Mouse (Mus musculus): ENCODE measurements at regions not wholly inside any gene's neighbourhood (a gene's known extent, or its start where the extent isn't known, plus 50 kb on each side); places are given as distances from the start of the nearest gene placed in this dataset.

GRCm38 (mm10) chr1:137334137-137334536 lies 373.9 kb upstream of the Nr5a2 start:
- H3K9me3 ChIP-seq, result no peaks in the 10 kb centered on the region
- no peak for TF ChIP-seq GATA1 (IDR thresholded peaks at IDR 0.05; ENCODE audit: borderline replicate concordance, low read length)
- TF ChIP-seq FLI1 (IDR thresholded peaks at IDR 0.05; ENCODE audit: low read length), result no peak
- no peaks in the 10 kb centered on the region for H3K36me3 ChIP-seq (replicated peaks; ENCODE audit: low read length)
- no peak overlapping the region for H3K4me3 ChIP-seq (replicated peaks)
- no peaks in the 10 kb centered on the region for H3K27me3 ChIP-seq (replicated peaks)
- no peaks in the 10 kb centered on the region for H3K4me1 ChIP-seq

GRCm38 (mm10) chr1:137332108-137332769 lies 372.0 kb upstream of the Nr5a2 start:
- no peak for TF ChIP-seq GATA1 (IDR thresholded peaks at IDR 0.05; ENCODE audit: borderline replicate concordance, low read length)
- no peak for TF ChIP-seq FLI1 (IDR thresholded peaks at IDR 0.05; ENCODE audit: low read length)
- H3K9me3 ChIP-seq, result no peaks in the 10 kb centered on the region
- no peak overlapping the region for H3K4me3 ChIP-seq (replicated peaks)
- no peaks in the 10 kb centered on the region for H3K4me1 ChIP-seq
- H3K27me3 ChIP-seq (replicated peaks), result no peaks in the 10 kb centered on the region
- no peaks in the 10 kb centered on the region for H3K36me3 ChIP-seq (replicated peaks; ENCODE audit: low read length)

- H3K36me3 ChIP-seq (replicated peaks; ENCODE audit: low read length), result no peaks in the 10 kb centered on the region
- no peaks in the 10 kb centered on the region for H3K27me3 ChIP-seq (replicated peaks)
- H3K9me3 ChIP-seq, result no peaks in the 10 kb centered on the region
- TF ChIP-seq GATA1 (IDR thresholded peaks at IDR 0.05; ENCODE audit: borderline replicate concordance, low read length) (no peak), FLI1 (IDR thresholded peaks at IDR 0.05; ENCODE audit: low read length) (no peak)
- H3K4me3 ChIP-seq (replicated peaks), result no peak overlapping the region
- H3K4me1 ChIP-seq, result no peaks in the 10 kb centered on the region
Observed at GRCm38 (mm10) chr1:137331746-137332107, 371.5 kb upstream of the Nr5a2 start.

- H3K4me3 ChIP-seq (replicated peaks), result no peak overlapping the region
- H3K9me3 ChIP-seq, result no peaks in the 10 kb centered on the region
- H3K36me3 ChIP-seq (replicated peaks; ENCODE audit: low read length), result no peaks in the 10 kb centered on the region
- no peaks in the 10 kb centered on the region for H3K27me3 ChIP-seq (replicated peaks)
- no peaks in the 10 kb centered on the region for H3K4me1 ChIP-seq
- no peak for TF ChIP-seq FLI1 (IDR thresholded peaks at IDR 0.05; ENCODE audit: low read length)
- no peak for TF ChIP-seq GATA1 (IDR thresholded peaks at IDR 0.05; ENCODE audit: borderline replicate concordance, low read length)
Observed at GRCm38 (mm10) chr1:137330634-137331033, 370.4 kb upstream of the Nr5a2 start.

- no peak overlapping the region for H3K4me3 ChIP-seq (replicated peaks)
- TF ChIP-seq GATA1 (IDR thresholded peaks at IDR 0.05; ENCODE audit: borderline replicate concordance, low read length) (no peak), FLI1 (IDR thresholded peaks at IDR 0.05; ENCODE audit: low read length) (no peak)
- no peaks in the 10 kb centered on the region for H3K9me3 ChIP-seq
- no peaks in the 10 kb centered on the region for H3K27me3 ChIP-seq (replicated peaks)
- H3K36me3 ChIP-seq (replicated peaks; ENCODE audit: low read length), result no peaks in the 10 kb centered on the region
- H3K4me1 ChIP-seq, result no peaks in the 10 kb centered on the region
Observed at GRCm38 (mm10) chr1:137323884-137324594, 363.8 kb upstream of the Nr5a2 start.

GRCm38 (mm10) chr1:137323035-137323680 lies 362.9 kb upstream of the Nr5a2 start:
- H3K4me1 ChIP-seq, result no peaks in the 10 kb centered on the region
- no peaks in the 10 kb centered on the region for H3K9me3 ChIP-seq
- no peak overlapping the region for H3K4me3 ChIP-seq (replicated peaks)
- no peak for TF ChIP-seq GATA1 (IDR thresholded peaks at IDR 0.05; ENCODE audit: borderline replicate concordance, low read length)
- no peak for TF ChIP-seq FLI1 (IDR thresholded peaks at IDR 0.05; ENCODE audit: low read length)
- H3K27me3 ChIP-seq (replicated peaks), result no peaks in the 10 kb centered on the region
- H3K36me3 ChIP-seq (replicated peaks; ENCODE audit: low read length), result no peaks in the 10 kb centered on the region

GRCm38 (mm10) chr1:137302757-137303422 lies 342.6 kb upstream of the Nr5a2 start:
- no peaks in the 10 kb centered on the region for H3K9me3 ChIP-seq
- no peak for TF ChIP-seq FLI1 (IDR thresholded peaks at IDR 0.05; ENCODE audit: low read length)
- no peak for TF ChIP-seq GATA1 (IDR thresholded peaks at IDR 0.05; ENCODE audit: borderline replicate concordance, low read length)
- H3K36me3 ChIP-seq (replicated peaks; ENCODE audit: low read length), result no peaks in the 10 kb centered on the region
- no peaks in the 10 kb centered on the region for H3K4me1 ChIP-seq
- H3K4me3 ChIP-seq (replicated peaks), result no peak overlapping the region
- H3K27me3 ChIP-seq (replicated peaks), result no peaks in the 10 kb centered on the region

GRCm38 (mm10) chr1:137297780-137298569 lies 337.7 kb upstream of the Nr5a2 start:
- H3K36me3 ChIP-seq (replicated peaks; ENCODE audit: low read length), result no peaks in the 10 kb centered on the region
- H3K4me1 ChIP-seq, result no peaks in the 10 kb centered on the region
- no peak for TF ChIP-seq GATA1 (IDR thresholded peaks at IDR 0.05; ENCODE audit: borderline replicate concordance, low read length)
- peaks cover 4% of the 10 kb centered on the region; the same call in 1 of the 2 replicates for H3K9me3 ChIP-seq
- no peaks in the 10 kb centered on the region for H3K27me3 ChIP-seq (replicated peaks)
- H3K4me3 ChIP-seq (replicated peaks), result no peak overlapping the region

- no peaks in the 10 kb centered on the region for H3K27me3 ChIP-seq (replicated peaks)
- no peaks in the 10 kb centered on the region for H3K4me1 ChIP-seq
- 0 out of 2 replicates have a peak, but pooled peaks cover 7% of the 10 kb centered on the region for H3K9me3 ChIP-seq
- TF ChIP-seq FLI1 (IDR thresholded peaks at IDR 0.05; ENCODE audit: low read length), result no peak
- TF ChIP-seq GATA1 (IDR thresholded peaks at IDR 0.05; ENCODE audit: borderline replicate concordance, low read length), result no peak
- no peaks in the 10 kb centered on the region for H3K36me3 ChIP-seq (replicated peaks; ENCODE audit: low read length)
- H3K4me3 ChIP-seq (replicated peaks), result no peak overlapping the region
Observed at GRCm38 (mm10) chr1:137289456-137289855, 329.2 kb upstream of the Nr5a2 start.
